Mouse (Mus musculus): ENCODE results near the gene Ric3. TPM values are rescaled to one million over a fixed set of nuclear protein-coding genes. Genes with fewer than 3 reads are reported as not detected.
"Not testable (repeated sequence)": the region's sequence is repeated elsewhere in the genome, so short reads cannot be mapped to it uniquely, and the experiment has no call there.

The Ric3 gene
- polyA plus RNA-seq, 1 experiment from 2014 or later, result 5.8 TPM

DNA sequence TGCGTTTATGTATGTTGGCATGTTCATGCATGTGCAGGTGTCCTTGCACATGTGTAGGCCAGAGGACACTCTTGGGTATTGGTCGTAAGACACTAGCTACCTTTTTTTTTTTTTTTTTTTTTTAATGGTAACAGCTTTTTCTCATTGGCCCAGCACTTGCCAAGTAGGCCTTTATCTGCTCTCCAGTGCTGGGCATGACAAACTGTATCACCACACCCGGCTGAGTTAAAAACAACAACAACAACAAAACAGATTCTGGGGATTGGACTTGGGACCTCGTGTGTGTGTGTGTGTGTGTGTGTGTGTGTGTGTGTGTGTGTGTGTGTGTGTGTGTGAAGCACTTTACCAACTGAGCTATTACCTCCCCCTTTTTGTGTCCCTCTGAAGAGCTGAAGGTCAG, 13.5 kb upstream of the Ric3 start:
- H3K27me3 ChIP-seq (ENCODE audit: low read depth, poor library complexity, severe bottlenecking), result no peaks in the 10 kb centered on the region
- no peak for DNase-seq (ENCODE audit: low spot score)
- no peaks in the 10 kb centered on the region for H3K9me3 ChIP-seq (replicated peaks)
- H3K27ac ChIP-seq, result no peak overlapping the region
- no peak overlapping the region for H3K4me3 ChIP-seq
- no peaks in the 10 kb centered on the region for H3K36me3 ChIP-seq
- 81% methylated on average over 4 of the region's 4 CpGs for WGBS
- no peaks in the 10 kb centered on the region for H3K4me1 ChIP-seq

DNA sequence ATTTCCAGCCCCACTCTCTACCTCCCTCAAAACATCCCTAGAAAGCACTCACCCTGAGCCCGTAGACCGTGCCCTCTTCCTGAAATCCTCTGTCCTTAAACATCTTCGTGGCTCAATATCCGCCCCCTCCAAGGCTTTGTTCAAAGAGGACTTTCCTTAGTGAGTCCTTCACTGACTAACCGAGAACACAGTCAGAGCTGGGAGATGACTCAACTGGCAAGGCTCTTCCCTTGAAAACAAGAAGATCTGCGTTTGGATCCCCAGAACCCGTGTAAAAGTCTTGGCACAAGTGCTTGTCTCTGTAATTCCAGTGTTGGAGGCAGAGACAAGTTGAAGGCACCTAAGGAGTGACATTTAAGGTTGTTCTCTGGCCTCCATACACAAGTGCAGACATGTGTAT, 11.2 kb upstream of the Ric3 start:
- WGBS, result no CpG with 5 or more reads among the region's 7 CpGs

DNA sequence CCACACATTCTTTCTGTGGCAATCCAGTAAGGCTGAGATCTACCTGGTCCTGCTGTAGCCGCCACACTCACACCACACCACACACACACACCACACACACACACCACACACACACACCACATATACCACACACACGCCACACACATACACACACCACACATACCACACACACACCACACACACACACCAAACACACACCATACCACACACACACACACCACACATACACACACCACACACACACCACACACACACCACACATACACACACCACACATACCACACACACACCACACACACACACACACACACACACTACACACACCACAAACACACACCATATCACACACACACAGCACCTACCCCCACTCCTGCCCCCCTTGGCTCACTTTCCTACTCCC, 8.2 kb upstream of the Ric3 start:
- H3K4me1 ChIP-seq; H3K4me3 ChIP-seq; H3K27ac ChIP-seq; H3K9me3 ChIP-seq (replicated peaks); DNase-seq (ENCODE audit: low spot score); H3K36me3 ChIP-seq; H3K27me3 ChIP-seq (ENCODE audit: low read depth, poor library complexity, severe bottlenecking): not testable (repeated sequence)
- no CpG with 5 or more reads among the region's 2 CpGs for WGBS

More for the DNA sequence above, 11.2 kb upstream of the Ric3 start:
- no peaks in the 10 kb centered on the region for H3K4me1 ChIP-seq
- no peak for DNase-seq (ENCODE audit: low spot score)
- H3K4me3 ChIP-seq, result no peak overlapping the region
- no peaks in the 10 kb centered on the region for H3K27me3 ChIP-seq (ENCODE audit: low read depth, poor library complexity, severe bottlenecking)
- no peak overlapping the region for H3K27ac ChIP-seq
- no peaks in the 10 kb centered on the region for H3K9me3 ChIP-seq (replicated peaks)
- H3K36me3 ChIP-seq, result no peaks in the 10 kb centered on the region

DNA sequence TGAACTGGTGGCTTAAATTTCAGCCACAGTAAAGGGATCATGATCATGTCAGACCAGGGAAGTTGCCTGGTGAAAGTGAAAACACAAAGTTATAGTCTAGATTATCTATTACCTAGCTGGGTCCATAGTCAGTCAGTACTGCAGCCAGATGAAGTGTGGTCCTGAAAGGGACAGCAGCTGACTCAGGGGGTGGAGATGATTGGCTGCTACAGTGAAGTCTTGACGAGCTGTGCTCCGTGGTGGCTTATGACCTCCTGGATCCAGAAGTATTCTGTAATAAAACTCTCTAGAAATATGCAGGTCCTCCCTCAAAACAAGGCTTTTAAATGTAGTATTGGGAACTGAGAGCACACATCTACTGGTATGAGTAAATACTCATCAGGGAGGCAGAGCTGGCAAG, 3.8 kb upstream of the Ric3 start:
- no peak for DNase-seq (ENCODE audit: low spot score)
- Histone ChIP-seq H3K27ac (no peak overlapping the region), H3K9me3 (replicated peaks) (no peaks in the 10 kb centered on the region), H3K4me3 (no peak overlapping the region), H3K4me1 (peaks cover 10% of the 10 kb centered on the region), H3K27me3 (ENCODE audit: low read depth, poor library complexity, severe bottlenecking) (peaks cover 20% of the 10 kb centered on the region), H3K36me3 (no peaks in the 10 kb centered on the region)
- WGBS, result 21% methylated on average over 2 of the region's 2 CpGs

DNA sequence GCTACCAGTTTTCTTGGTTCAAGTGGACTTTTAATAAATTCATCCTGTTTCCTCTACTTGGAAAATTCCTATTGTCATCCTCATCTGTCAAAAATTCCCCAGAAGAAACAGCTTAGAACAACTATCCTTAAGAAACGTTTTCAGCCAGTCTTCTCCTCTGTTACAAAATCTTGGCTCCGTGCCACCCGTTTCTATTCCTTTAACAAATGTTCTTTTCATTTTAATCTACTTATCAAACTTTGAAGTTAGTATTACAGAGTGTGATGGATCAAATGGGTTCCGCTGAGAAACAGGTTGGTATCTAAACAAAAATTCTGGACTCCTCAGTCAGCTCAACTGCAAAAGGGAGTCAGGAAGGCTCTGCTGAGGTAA, 668 bp upstream of the Ric3 start:
- H3K9me3 ChIP-seq (replicated peaks), result no peaks in the 10 kb centered on the region

DNA sequence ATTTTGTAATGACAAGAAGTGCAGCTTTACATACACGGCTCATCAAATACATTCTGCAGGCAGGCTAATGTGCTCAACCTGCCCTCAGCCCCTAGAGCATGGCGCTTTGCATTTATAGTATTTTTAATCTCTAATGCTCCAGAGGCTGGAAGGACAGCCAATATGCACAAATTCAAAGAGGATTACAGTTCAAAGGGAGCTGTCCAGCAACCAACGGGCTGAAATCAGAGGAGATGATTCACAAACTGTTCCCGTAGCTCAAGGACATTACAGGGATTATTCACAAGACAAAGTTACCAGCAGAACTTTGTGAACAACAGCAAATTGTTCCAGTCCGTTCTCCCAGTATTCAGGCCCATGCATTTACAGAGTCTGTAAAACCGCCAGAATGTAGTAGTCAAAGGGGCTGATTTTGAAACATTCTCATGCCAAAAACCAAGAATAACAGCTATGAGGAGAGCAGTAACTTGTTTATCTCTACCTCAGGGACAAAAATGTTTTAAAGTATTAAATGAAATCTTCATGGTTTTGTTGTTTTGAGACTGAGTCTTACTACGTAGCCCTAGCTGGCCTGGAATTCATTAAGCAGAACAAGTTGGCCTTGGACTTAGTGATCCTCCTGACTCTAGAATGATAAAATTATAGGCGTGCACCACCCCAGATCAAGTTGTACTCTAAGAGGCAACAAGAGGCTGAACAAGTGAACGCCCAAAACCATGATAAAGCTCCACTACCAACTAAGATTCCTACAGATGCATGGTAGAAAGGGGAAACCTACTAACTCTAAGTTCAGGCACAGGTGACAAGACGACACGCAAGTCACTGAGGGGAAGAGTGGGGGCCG, 640 bp downstream of the Ric3 start:
- no peaks in the 10 kb centered on the region for H3K36me3 ChIP-seq
- H3K9me3 ChIP-seq (replicated peaks), result no peaks in the 10 kb centered on the region
- peaks cover 20% of the 10 kb centered on the region for H3K27me3 ChIP-seq (ENCODE audit: low read depth, poor library complexity, severe bottlenecking)
- H3K4me3 ChIP-seq, result peak overlapping the region; percentile 61
- H3K4me1 ChIP-seq, result peaks cover 10% of the 10 kb centered on the region
- H3K27ac ChIP-seq, result 0 out of 2 replicates have a peak overlapping the region, but pooled peaks have one; percentile 37
- DNase-seq (ENCODE audit: low spot score), result peak; percentile 72
- 24% methylated on average over 12 of the region's 12 CpGs for WGBS

More for the DNA sequence above, 668 bp upstream of the Ric3 start:
- WGBS, result 90% methylated on average over 4 of the region's 4 CpGs
- no peaks in the 10 kb centered on the region for H3K36me3 ChIP-seq
- peaks cover 20% of the 10 kb centered on the region for H3K27me3 ChIP-seq (ENCODE audit: low read depth, poor library complexity, severe bottlenecking)
- no peak overlapping the region for H3K27ac ChIP-seq
- no peak for DNase-seq (ENCODE audit: low spot score)
- peaks cover 10% of the 10 kb centered on the region for H3K4me1 ChIP-seq
- no peak overlapping the region; the same call in 1 of the 2 replicates for H3K4me3 ChIP-seq

DNA sequence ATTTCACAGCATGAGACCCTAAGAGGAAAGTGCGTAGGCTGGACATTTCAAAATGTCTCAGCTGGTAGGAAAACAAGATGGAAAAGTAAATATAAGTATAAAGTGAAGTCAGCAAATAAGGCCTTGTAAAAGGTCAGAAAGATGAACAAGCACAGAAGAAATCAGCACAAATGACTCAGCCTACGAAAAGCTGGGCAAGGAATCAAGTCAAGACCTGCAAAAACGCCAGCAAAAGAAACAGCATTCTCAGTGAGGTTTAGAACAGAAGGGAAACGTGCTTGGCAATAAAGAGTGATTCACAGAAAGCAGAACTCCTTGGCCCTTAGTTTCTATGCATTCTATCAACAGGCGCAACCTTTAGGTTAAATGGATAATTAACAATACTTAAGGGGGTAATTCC, 10.8 kb downstream of the Ric3 start:
- H3K4me3 ChIP-seq, result no peak overlapping the region
- no peak overlapping the region for H3K27ac ChIP-seq
- H3K9me3 ChIP-seq (replicated peaks), result no peaks in the 10 kb centered on the region

DNA sequence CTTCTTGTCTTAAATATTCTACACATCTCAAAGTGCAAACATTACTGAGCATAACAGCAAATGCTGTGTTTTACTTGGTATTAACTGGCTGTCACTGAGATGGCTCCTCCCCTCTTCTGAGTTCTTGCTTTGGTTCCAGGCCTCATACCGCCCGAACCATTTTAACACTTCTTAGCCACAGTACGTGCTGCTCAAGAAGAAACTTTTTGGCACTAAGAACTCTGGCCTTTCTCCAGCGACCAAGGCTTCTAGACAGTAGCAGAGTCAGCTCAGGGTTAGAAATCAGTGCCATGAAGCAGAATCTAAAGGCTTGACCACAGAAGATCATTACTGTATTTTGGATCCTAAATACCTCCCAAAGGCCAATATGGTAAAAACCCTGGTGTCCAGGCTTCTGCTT, 13.5 kb downstream of the Ric3 start:
- Histone ChIP-seq H3K4me1 (no peaks in the 10 kb centered on the region), H3K27ac (no peak overlapping the region), H3K9me3 (replicated peaks) (no peaks in the 10 kb centered on the region), H3K27me3 (ENCODE audit: low read depth, poor library complexity, severe bottlenecking) (no peaks in the 10 kb centered on the region), H3K36me3 (no peaks in the 10 kb centered on the region), H3K4me3 (no peak overlapping the region)
- WGBS, result 88% methylated on average over 4 of the region's 4 CpGs
- no peak for DNase-seq (ENCODE audit: low spot score)

More for the DNA sequence above, 10.8 kb downstream of the Ric3 start:
- Histone ChIP-seq H3K27me3 (ENCODE audit: low read depth, poor library complexity, severe bottlenecking) (no peaks in the 10 kb centered on the region), H3K36me3 (no peaks in the 10 kb centered on the region), H3K4me1 (no peaks in the 10 kb centered on the region)
- DNase-seq (ENCODE audit: low spot score), result no peak
- WGBS, result 83% methylated on average over 5 of the region's 5 CpGs

DNA sequence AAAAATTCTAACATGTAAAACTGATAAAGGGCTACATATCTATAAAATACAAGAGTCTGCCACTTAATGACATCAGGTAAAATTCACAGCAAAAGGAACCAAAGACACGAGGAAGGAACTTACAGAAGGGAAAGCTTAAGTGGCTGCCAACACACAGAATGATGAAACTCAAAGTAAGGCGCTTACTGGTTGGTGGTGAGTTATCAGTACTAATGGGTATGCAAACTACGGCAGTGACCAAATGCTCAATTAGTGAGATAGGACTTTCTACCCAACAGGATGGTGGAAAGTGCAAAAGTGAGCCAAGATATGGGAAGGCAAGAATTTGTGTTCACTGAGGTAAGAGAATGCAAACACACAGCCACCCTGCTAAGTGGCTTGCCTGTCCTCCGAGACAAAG, 23.6 kb downstream of the Ric3 start:
- Histone ChIP-seq H3K27me3 (ENCODE audit: low read depth, poor library complexity, severe bottlenecking) (no peaks in the 10 kb centered on the region), H3K9me3 (replicated peaks) (no peaks in the 10 kb centered on the region), H3K27ac (no peak overlapping the region), H3K4me1 (no peaks in the 10 kb centered on the region), H3K36me3 (no peaks in the 10 kb centered on the region), H3K4me3 (no peak overlapping the region)
- DNase-seq (ENCODE audit: low spot score), result no peak
- 88% methylated on average over 4 of the region's 4 CpGs for WGBS

DNA sequence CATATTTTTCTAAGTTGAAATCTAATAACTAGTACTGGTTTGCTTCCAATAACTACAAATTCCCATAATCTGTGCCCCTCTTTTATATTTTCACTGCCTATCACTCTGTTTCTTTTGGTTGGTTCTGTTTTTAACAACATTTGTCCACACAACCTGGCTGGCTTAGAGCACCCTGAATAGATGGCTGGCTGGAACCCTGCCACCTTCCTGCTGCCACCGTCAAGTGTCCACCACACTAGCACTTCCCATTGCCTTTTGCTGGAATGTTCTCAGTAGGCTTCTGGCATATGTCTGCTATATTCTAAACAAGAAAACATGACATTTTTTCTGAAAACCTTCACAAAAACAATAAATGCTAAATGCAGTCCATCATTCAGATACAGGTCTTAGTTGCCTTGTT, 32.3 kb downstream of the Ric3 start:
- no peak for DNase-seq (ENCODE audit: low spot score)
- WGBS, result 97% methylated on average over 1 of the region's 1 CpGs
- no peaks in the 10 kb centered on the region for H3K4me1 ChIP-seq

DNA sequence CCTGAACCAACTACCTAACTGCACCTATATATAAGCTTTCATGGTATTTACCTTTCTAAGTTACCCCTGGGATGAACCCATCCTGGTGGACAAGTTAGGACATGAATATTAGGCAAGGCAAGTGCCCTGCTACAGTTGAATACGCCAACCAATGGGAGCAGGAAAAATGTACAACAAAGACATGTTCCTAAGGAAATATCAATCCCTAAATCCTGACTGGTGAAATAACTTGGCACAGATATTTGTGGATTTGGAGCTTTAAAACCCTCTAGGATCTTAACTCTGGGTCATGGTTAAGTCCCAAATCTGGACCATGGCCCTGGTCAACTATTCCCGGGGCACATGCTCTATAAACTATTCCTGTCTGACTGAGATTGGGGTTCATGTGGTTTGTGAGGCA, 37.3 kb downstream of the Ric3 start:
- H3K4me1 ChIP-seq, result no peaks in the 10 kb centered on the region
- no peaks in the 10 kb centered on the region for H3K27me3 ChIP-seq (ENCODE audit: low read depth, poor library complexity, severe bottlenecking)
- H3K27ac ChIP-seq, result no peak overlapping the region
- H3K9me3 ChIP-seq (replicated peaks), result no peaks in the 10 kb centered on the region
- no peak for DNase-seq (ENCODE audit: low spot score)
- WGBS, result 96% methylated on average over 2 of the region's 2 CpGs
- H3K36me3 ChIP-seq, result no peaks in the 10 kb centered on the region
- no peak overlapping the region for H3K4me3 ChIP-seq

More for the DNA sequence above, 32.3 kb downstream of the Ric3 start:
- Histone ChIP-seq H3K9me3 (replicated peaks) (no peaks in the 10 kb centered on the region), H3K27ac (no peak overlapping the region), H3K27me3 (ENCODE audit: low read depth, poor library complexity, severe bottlenecking) (no peaks in the 10 kb centered on the region), H3K36me3 (no peaks in the 10 kb centered on the region), H3K4me3 (no peak overlapping the region)

DNA sequence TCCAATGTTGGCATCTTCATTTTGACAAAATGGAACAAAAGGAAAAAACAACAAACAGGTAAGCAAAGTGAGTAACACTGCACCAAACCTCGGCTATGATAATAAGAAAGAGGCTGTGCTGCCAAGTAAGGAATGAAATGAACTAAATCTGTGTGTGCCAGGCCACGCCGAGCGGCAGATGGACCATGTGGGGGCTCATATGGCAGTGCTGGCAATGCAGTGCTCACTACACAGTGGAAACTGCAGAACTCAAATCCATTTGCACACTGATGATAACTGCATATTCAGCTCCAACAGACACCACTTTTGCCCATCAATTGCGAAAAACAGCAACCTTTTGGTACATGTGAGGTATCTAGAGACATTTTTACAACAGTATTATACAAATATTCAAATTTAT, 43.7 kb downstream of the Ric3 start:
- Histone ChIP-seq H3K36me3 (no peaks in the 10 kb centered on the region), H3K27ac (no peak overlapping the region), H3K9me3 (replicated peaks) (no peaks in the 10 kb centered on the region), H3K4me3 (no peak overlapping the region), H3K27me3 (ENCODE audit: low read depth, poor library complexity, severe bottlenecking) (no peaks in the 10 kb centered on the region), H3K4me1 (no peaks in the 10 kb centered on the region)
- WGBS, result 89% methylated on average over 5 of the region's 5 CpGs
- no peak for DNase-seq (ENCODE audit: low spot score)

DNA sequence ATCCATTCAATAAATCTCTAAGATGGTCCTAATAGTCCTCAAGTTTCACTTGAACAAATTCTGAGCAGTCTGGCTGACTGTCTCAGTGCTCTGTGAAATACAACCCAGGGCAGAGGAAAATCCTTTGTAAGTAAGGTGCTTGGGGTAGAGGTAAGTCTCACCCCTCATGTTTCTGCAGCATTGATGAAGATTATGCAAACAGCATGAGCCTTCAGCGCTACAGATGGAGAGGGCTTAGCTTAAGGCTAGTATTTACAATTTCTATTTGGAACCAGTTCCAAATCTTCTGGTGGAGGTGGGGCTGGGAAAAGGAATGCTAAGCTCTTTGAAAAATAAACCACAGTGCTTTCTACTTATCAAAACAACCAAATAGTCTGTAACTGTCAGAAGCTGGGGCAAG, 44.1 kb downstream of the Ric3 start:
- DNase-seq (ENCODE audit: low spot score), result no peak
- Histone ChIP-seq H3K36me3 (no peaks in the 10 kb centered on the region), H3K9me3 (replicated peaks) (no peaks in the 10 kb centered on the region), H3K27ac (no peak overlapping the region), H3K27me3 (ENCODE audit: low read depth, poor library complexity, severe bottlenecking) (no peaks in the 10 kb centered on the region), H3K4me3 (no peak overlapping the region), H3K4me1 (no peaks in the 10 kb centered on the region)
- WGBS, result 53% methylated on average over 1 of the region's 1 CpGs

Measured in limb, embryonic 10.5 days (tissue).